Mouse (Mus musculus) heart, postnatal 36 days (tissue): ENCODE measurements around the gene Milr1. TPM values are rescaled to one million over a fixed set of nuclear protein-coding genes. Genes with fewer than 3 reads are reported as not detected.
"Not testable (repeated sequence)": the region's sequence is repeated elsewhere in the genome, so short reads cannot be mapped to it uniquely, and the experiment has no call there.

Experiments used
- DNase-seq, 2 experiments: peaks; one replicate each; pipeline ENCODE4 v3.0.0; 2021 to 2022
- intact Hi-C: fragments of 180-260 bp; cut with DNase I; formaldehyde crosslinking; loops from one replicate; pipeline ENCODE4 v1.15.1; 2025
- microRNA-seq, 2 experiments: library from miRNA; unstranded; fragments of <30 nt; microRNA quantifications; one replicate each; pipeline ENCODE4 v1.2.0; 2021; ENCODE audit warnings: borderline number of aligned reads in 2 of 2
- total RNA-seq, 2 experiments: library from RNA; stranded (reverse); gene quantifications; 2 replicates each; pipeline ENCODE4 v1.2.3; 2021

Gene Milr1
- total RNA-seq, 2 experiments from 2014 or later, result 0.97 to 1.0 TPM

GRCm38 (mm10) chr11:106788775-106789459 lies 37.9 kb downstream of the Milr1 start, which contains the start of the genes Ddx5 and Cep95:
Gene Ddx5 (minus strand): TSS chr11:106789185.
Gene Cep95 (plus strand): TSS chr11:106789252.
- intact Hi-C loops, result loop anchor here (2.0 kb wide), 1 partner anchor 132 kb away; the partner anchor contains the start of gene Smurf2
- peak; percentile 95 to 100 for DNase-seq

- DNase-seq, result no peak
- intact Hi-C loops, result loop anchor here (2.0 kb wide), 1 partner anchor 131 kb away; the partner anchor contains the start of gene Smurf2
These were observed 38.6 kb downstream of the Milr1 start for GRCm38 (mm10) chr11:106789649-106790048.

GRCm38 (mm10) chr11:106793846-106794245 lies 42.8 kb downstream of the Milr1 start:
- no peak for DNase-seq
- intact Hi-C loops, result no loop called here

- intact Hi-C loops, result no loop called here
- no peak for DNase-seq
These were observed 44.7 kb downstream of the Milr1 start for GRCm38 (mm10) chr11:106795679-106796078.

GRCm38 (mm10) chr11:106802069-106802627 lies 51.1 kb downstream of the Milr1 start:
- DNase-seq, result no peak
- intact Hi-C loops, result no loop called here

GRCm38 (mm10) chr11:106807442-106807841 lies 56.4 kb downstream of the Milr1 start:
- DNase-seq, intact Hi-C loops: not testable (repeated sequence)

- intact Hi-C loops, result no loop called here
These were observed 61.5 kb downstream of the Milr1 start for GRCm38 (mm10) chr11:106812410-106813136.

GRCm38 (mm10) chr11:106814601-106815320 lies 63.7 kb downstream of the Milr1 start:
- intact Hi-C loops, result no loop called here
- no peak for DNase-seq

More at GRCm38 (mm10) chr11:106812410-106813136, 61.5 kb downstream of the Milr1 start:
- no peak for DNase-seq

GRCm38 (mm10) chr11:106815331-106815730 lies 64.3 kb downstream of the Milr1 start:
- intact Hi-C loops, result no loop called here

GRCm38 (mm10) chr11:106815761-106816160 lies 64.7 kb downstream of the Milr1 start:
- no peak for DNase-seq
- intact Hi-C loops, result no loop called here

More at GRCm38 (mm10) chr11:106815331-106815730, 64.3 kb downstream of the Milr1 start:
- DNase-seq, result no peak

- intact Hi-C loops, result no loop called here
- DNase-seq, result no peak
These were observed 65.3 kb downstream of the Milr1 start for GRCm38 (mm10) chr11:106816316-106816715.

- intact Hi-C loops, result no loop called here
- no peak for DNase-seq
These were observed 66.1 kb downstream of the Milr1 start for GRCm38 (mm10) chr11:106817156-106817555.

- DNase-seq, result no peak
- intact Hi-C loops, result no loop called here
These were observed 66.8 kb downstream of the Milr1 start for GRCm38 (mm10) chr11:106817808-106818207.

- intact Hi-C loops, result no loop called here
- DNase-seq, result no peak
These were observed 67.3 kb downstream of the Milr1 start for GRCm38 (mm10) chr11:106818341-106818740.

Small RNA genes within 50 kb of the gene (microRNA-seq; reads per million reads assigned to microRNA genes)
- gene Gm25994, result 0 reads per million in 2 experiments
- gene Mir3064, result 17.3 to 18.2 reads per million in 2 experiments

Other genes starting within 250 kb of the Milr1 start
- 10 to 100 TPM; 40.1 to 42.1 TPM for gene Tex2, start 137.8 kb upstream of the Milr1 start, total RNA-seq
- 100 to 1,000 TPM; 120 to 139 TPM for gene Pecam1, start 598 bp upstream of the Milr1 start, total RNA-seq
- 1 to 10 TPM; 4.4 to 4.5 TPM for gene Polg2, start 28.3 kb downstream of the Milr1 start, total RNA-seq
- 100 to 1,000 TPM; 317 to 377 TPM for gene Ddx5, start 38.0 kb downstream of the Milr1 start, total RNA-seq
- gene Cep95, start 38.0 kb downstream of the Milr1 start, total RNA-seq, result 1 to 10 TPM; 6.3 to 7.7 TPM
- 10 to 100 TPM; 35.9 to 38.9 TPM for gene Smurf2, start 169.5 kb downstream of the Milr1 start, total RNA-seq
- gene Kpna2, start 248.3 kb downstream of the Milr1 start, total RNA-seq, result 10 to 100 TPM; 60.8 to 67.1 TPM